Mouse (Mus musculus) cerebellum, adult 2 months (tissue): Measurements from ENCODE around the gene Gm49336.

Experiments
- CTCF ChIP-seq: fragments of 200-500 bp; IDR thresholded peaks from 2 replicates; pipeline ENCODE4 v1.5.1; 2011; ENCODE audit warnings: low read depth, mild to moderate bottlenecking, control low read depth, low read length, moderate library complexity, borderline replicate concordance; ENCODE audit not compliant: insufficient read depth
- POLR2A ChIP-seq: fragments of 200-500 bp; IDR thresholded peaks from 2 replicates; pipeline ENCODE4 v1.6.1; 2011; ENCODE audit warnings: low read length, control low read depth, borderline replicate concordance; ENCODE audit not compliant: insufficient read depth

- TF ChIP-seq CTCF: no peak
- no peak for TF ChIP-seq POLR2A
Measured at GRCm38 (mm10) chr14:60216125-60216524, 35.2 kb downstream of the Gm49336 start.
